Mouse (Mus musculus): ENCODE measurements around the gene Cebpb.

- no peak for TF ChIP-seq GATA1 (IDR thresholded peaks at IDR 0.05; ENCODE audit: borderline replicate concordance, low read length)
- TF ChIP-seq FLI1 (IDR thresholded peaks at IDR 0.05; ENCODE audit: low read length) = no peak
These were observed 12.8 kb downstream of the Cebpb start for GRCm38 (mm10) chr2:167701472-167701871.
